Mouse (Mus musculus) MEL (cell line): ENCODE data around the gene Isoc2b.

Experiments used
- CTCF ChIP-seq, 3 experiments: IDR thresholded peaks in 2 of 3; conservative IDR thresholded peaks in 1 of 3; 2 replicates each; pipeline ENCODE4 v1.5.1; 2011 to 2012; ENCODE audit warnings: low read length in 3 of 3, low read depth in 2 of 3, mild to moderate bottlenecking in 2 of 3, improper control_type of control experiment in 1 of 3, inconsistent platforms in 1 of 3, mixed read lengths in 1 of 3, moderate library complexity in 1 of 3; ENCODE audit not compliant: control insufficient read depth in 1 of 3, insufficient read depth in 1 of 3, poor library complexity in 1 of 3, severe bottlenecking in 1 of 3
- KAT2A ChIP-seq: conservative IDR thresholded peaks from 2 replicates; pipeline ENCODE4 v1.6.1; 2012; ENCODE audit warnings: low read depth, low read length, improper control_type of control experiment, inconsistent platforms
- RAD21 ChIP-seq: IDR thresholded peaks from 2 replicates; pipeline ENCODE4 v1.6.1; 2011; ENCODE audit warnings: mild to moderate bottlenecking, low read depth, low read length, improper control_type of control experiment

DNA sequence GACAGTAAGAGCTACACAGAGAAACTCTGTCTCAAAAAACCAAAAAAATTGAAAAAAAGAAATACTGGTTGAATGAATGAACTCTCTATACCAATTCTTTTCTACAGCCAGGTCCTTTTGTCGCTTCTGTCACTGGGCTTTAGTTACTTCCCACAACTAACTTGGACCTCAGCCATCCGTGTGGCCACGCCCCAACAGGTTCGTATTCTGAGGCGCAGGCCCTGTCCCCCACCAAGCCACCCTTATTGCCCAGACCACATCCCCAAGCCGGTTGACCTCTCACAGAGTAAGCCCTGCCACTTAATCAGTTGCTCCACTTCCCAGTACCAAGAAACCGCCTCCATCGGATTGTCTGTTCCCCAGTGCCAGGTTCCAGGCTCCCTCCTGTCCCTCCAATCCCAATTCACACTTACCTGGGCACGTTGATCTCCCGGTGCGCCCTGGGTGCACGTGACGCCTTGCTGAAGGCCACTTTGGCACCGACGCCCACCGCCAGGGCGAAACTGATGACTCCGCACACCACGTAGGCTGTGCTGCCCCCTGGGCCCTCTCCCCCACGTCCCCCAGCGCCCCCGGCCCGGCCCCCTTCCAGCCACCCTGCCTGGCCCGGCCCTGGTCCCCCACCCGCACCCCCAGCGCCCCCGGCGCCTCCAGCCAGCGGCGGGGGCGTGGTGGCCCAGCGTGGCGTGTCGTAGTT lies 34.3 kb downstream of the Isoc2b start:
- no peak for TF ChIP-seq RAD21
- TF ChIP-seq CTCF (IDR thresholded peaks at IDR 0.05 in 2 of 3, conservative IDR thresholded peaks at IDR 0.05 in 1 of 3; ENCODE audit: control insufficient read depth in 1 of 3, insufficient read depth in 1 of 3, low read depth in 2 of 3, low read length in 3 of 3, poor library complexity in 1 of 3, severe bottlenecking in 1 of 3): no peak
- TF ChIP-seq KAT2A: no peak
